Mouse (Mus musculus) CH12.LX (cell line): Measurements from ENCODE around the gene Ccdc57. TPM values are rescaled to one million over a fixed set of nuclear protein-coding genes. Genes with fewer than 3 reads are reported as not detected.

ENCODE experiments used
- DNase-seq: peaks from one replicate; pipeline ENCODE4 v3.0.0-alpha.2; 2013; ENCODE audit errors: extremely low read depth
- H3K27ac ChIP-seq: 2 replicates; pipeline ENCODE4 v1.5.1; 2012; ENCODE audit warnings: low read depth, mild to moderate bottlenecking, control low read depth, moderate library complexity; ENCODE audit not compliant: insufficient read depth
- H3K27me3 ChIP-seq: replicated peaks from 2 replicates; pipeline ENCODE3; 2012; ENCODE audit warnings: inconsistent platforms
- H3K36me3 ChIP-seq, 2 experiments: replicated peaks in 1 of 2; 2 replicates each; pipeline versions ENCODE3 to v1.6.1; 2012; ENCODE audit warnings: inconsistent platforms in 1 of 2, low read length in 1 of 2, mild to moderate bottlenecking in 1 of 2, mixed read lengths in 1 of 2, moderate library complexity in 1 of 2; ENCODE audit not compliant: control insufficient read depth in 1 of 2, insufficient read depth in 1 of 2
- H3K4me1 ChIP-seq, 2 experiments: 2 replicates each; pipeline ENCODE4 v1.6.1; 2012; ENCODE audit warnings: inconsistent platforms in 1 of 2, moderate library complexity in 1 of 2; ENCODE audit not compliant: insufficient read depth in 2 of 2, control insufficient read depth in 1 of 2
- H3K4me2 ChIP-seq: 2 replicates; pipeline ENCODE4 v1.6.1; 2012; ENCODE audit warnings: low read depth, mild to moderate bottlenecking, control low read depth; ENCODE audit not compliant: poor library complexity, insufficient read depth, severe bottlenecking
- H3K4me3 ChIP-seq, 3 experiments: fragments of 150-350 bp in 1 of 3; sonication (generic) in 1 of 3; replicated peaks in 1 of 3; 2 replicates each; pipeline versions ENCODE3 to v1.5.1; 2011 to 2012; ENCODE audit warnings: low read depth in 2 of 3, low read length in 2 of 3, mild to moderate bottlenecking in 2 of 3, moderate library complexity in 2 of 3, control low read depth in 1 of 3, improper control_type of control experiment in 1 of 3, inconsistent platforms in 1 of 3, mixed read lengths in 1 of 3; ENCODE audit not compliant: poor library complexity in 1 of 3
- H3K79me2 ChIP-seq: replicated peaks from 2 replicates; pipeline ENCODE4 v1.6.1; 2012; ENCODE audit warnings: mild to moderate bottlenecking, moderate library complexity; ENCODE audit not compliant: control insufficient read depth, poor library complexity, insufficient read depth, severe bottlenecking; ENCODE audit errors: extremely low read depth
- H3K9ac ChIP-seq: 2 replicates; pipeline ENCODE4 v1.6.1; 2012; ENCODE audit warnings: low read depth, mild to moderate bottlenecking, control low read depth, moderate library complexity; ENCODE audit not compliant: insufficient read depth
- H3K9me3 ChIP-seq: replicated peaks from 2 replicates; pipeline ENCODE3; 2012; ENCODE audit warnings: low read length, inconsistent platforms, mixed read lengths
- BHLHE40 ChIP-seq: IDR thresholded peaks from 2 replicates; pipeline ENCODE4 v1.6.1; 2011; ENCODE audit warnings: mild to moderate bottlenecking, low read depth, low read length, improper control_type of control experiment
- CHD2 ChIP-seq: IDR thresholded peaks from 2 replicates; pipeline ENCODE4 v1.6.1; 2011; ENCODE audit warnings: low read length, improper control_type of control experiment
- E2F4 ChIP-seq: IDR thresholded peaks from 2 replicates; pipeline ENCODE4 v1.6.1; 2011; ENCODE audit warnings: low read depth, low read length, improper control_type of control experiment; ENCODE audit not compliant: insufficient replicate concordance
- ETS1 ChIP-seq: conservative IDR thresholded peaks from 2 replicates; pipeline ENCODE4 v1.6.1; 2012; ENCODE audit warnings: low read depth, mild to moderate bottlenecking, inconsistent platforms, low read length, improper control_type of control experiment, moderate library complexity
- HCFC1 ChIP-seq: IDR thresholded peaks from 2 replicates; pipeline ENCODE4 v1.6.1; 2012; ENCODE audit warnings: low read depth, mild to moderate bottlenecking, inconsistent platforms, low read length, improper control_type of control experiment
- JUN ChIP-seq: IDR thresholded peaks from 2 replicates; pipeline ENCODE4 v1.6.1; 2011; ENCODE audit warnings: low read depth, mild to moderate bottlenecking, low read length, improper control_type of control experiment, moderate library complexity; ENCODE audit not compliant: insufficient read depth
- KAT2A ChIP-seq: IDR thresholded peaks from 2 replicates; pipeline ENCODE4 v1.6.1; 2012; ENCODE audit warnings: low read length, improper control_type of control experiment, inconsistent platforms; ENCODE audit not compliant: insufficient replicate concordance
- MAFK ChIP-seq: IDR thresholded peaks from 2 replicates; pipeline ENCODE4 v1.6.1; 2011; ENCODE audit warnings: low read length, improper control_type of control experiment; ENCODE audit not compliant: insufficient replicate concordance
- MAX ChIP-seq: IDR thresholded peaks from 2 replicates; pipeline ENCODE4 v1.6.1; 2011; ENCODE audit warnings: low read length, improper control_type of control experiment
- MAZ ChIP-seq: IDR thresholded peaks from 2 replicates; pipeline ENCODE4 v1.6.1; 2012; ENCODE audit warnings: low read depth, mild to moderate bottlenecking, inconsistent platforms, low read length, improper control_type of control experiment, moderate library complexity
- MEF2A ChIP-seq: IDR thresholded peaks from 2 replicates; pipeline ENCODE4 v1.6.1; 2014; ENCODE audit warnings: low read depth, mild to moderate bottlenecking, inconsistent platforms, low read length, improper control_type of control experiment, borderline replicate concordance
- MXI1 ChIP-seq: IDR thresholded peaks from 2 replicates; pipeline ENCODE4 v1.6.1; 2011; ENCODE audit warnings: mild to moderate bottlenecking, low read depth, low read length, improper control_type of control experiment
- MYC ChIP-seq: IDR thresholded peaks from 2 replicates; pipeline ENCODE4 v1.6.1; 2011; ENCODE audit warnings: low read depth, mild to moderate bottlenecking, improper control_type of control experiment, low read length
- NELFE ChIP-seq: IDR thresholded peaks from 2 replicates; pipeline ENCODE4 v1.6.1; 2011; ENCODE audit warnings: low read depth, low read length, improper control_type of control experiment
- POLR2A ChIP-seq: IDR thresholded peaks from 2 replicates; pipeline ENCODE4 v1.6.1; 2011; ENCODE audit warnings: low read depth, mild to moderate bottlenecking, improper control_type of control experiment, low read length
- POLR2AphosphoS2 ChIP-seq: IDR thresholded peaks from 2 replicates; pipeline ENCODE4 v1.6.1; 2011; ENCODE audit warnings: low read depth, low read length, improper control_type of control experiment
- TBP ChIP-seq: conservative IDR thresholded peaks from 2 replicates; pipeline ENCODE4 v1.6.1; 2011; ENCODE audit warnings: low read depth, low read length, improper control_type of control experiment
- USF1 ChIP-seq: IDR thresholded peaks from 2 replicates; pipeline ENCODE4 v1.6.1; 2014; ENCODE audit warnings: low read depth, mild to moderate bottlenecking, inconsistent platforms, low read length, improper control_type of control experiment
- ZC3H11A ChIP-seq: IDR thresholded peaks from 2 replicates; pipeline ENCODE4 v1.6.1; 2012; ENCODE audit warnings: low read depth, mild to moderate bottlenecking, inconsistent platforms, low read length, improper control_type of control experiment
- ZMIZ1 ChIP-seq: IDR thresholded peaks from 2 replicates; pipeline ENCODE4 v1.6.1; 2012; ENCODE audit warnings: low read depth, mild to moderate bottlenecking, inconsistent platforms, low read length, improper control_type of control experiment
- ZNF384 ChIP-seq: IDR thresholded peaks from 2 replicates; pipeline ENCODE4 v1.6.1; 2012; ENCODE audit warnings: low read depth, low read length, improper control_type of control experiment, inconsistent platforms
- dilution Hi-C: fragments of 300-500 bp; cut with MboI; formaldehyde crosslinking; loops from 2 replicates; pipeline ENCODE4 v1.14.3; 2020; ENCODE audit warnings: low sequenced_read_pairs; ENCODE audit not compliant: extremely low pct_unique_long_range_greater_than_20kb, extremely low pct_ligation_motif_present
- in situ Hi-C: fragments of 300-500 bp; cut with MboI; formaldehyde crosslinking; loops from 3 replicates; pipeline ENCODE4 v1.14.3; 2019; ENCODE audit warnings: low sequenced_read_pairs, low pct_ligation_motif_present, low pct_unique_long_range_greater_than_20kb, mixed read lengths
- polyA plus RNA-seq: library from polyadenylated mRNA; unstranded; fragments of >175 nt; gene quantifications from 2 replicates; pipeline ENCODE4 v1.2.1, GENCODE M21; 2012; ENCODE audit warnings: low read depth; ENCODE audit not compliant: insufficient read length
- total RNA-seq, 2 experiments: library from RNA; depleted of rRNA; stranded (reverse); fragments of 300-350 nt in 1 of 2; fragments of >200 nt in 1 of 2; gene quantifications; 2 replicates each; pipeline ENCODE4 v1.2.3; 2012 to 2014

The Ccdc57 gene
- total and polyA plus RNA-seq, 3 experiments, result 2.3 to 6.0 (median 5.4) TPM

DNA sequence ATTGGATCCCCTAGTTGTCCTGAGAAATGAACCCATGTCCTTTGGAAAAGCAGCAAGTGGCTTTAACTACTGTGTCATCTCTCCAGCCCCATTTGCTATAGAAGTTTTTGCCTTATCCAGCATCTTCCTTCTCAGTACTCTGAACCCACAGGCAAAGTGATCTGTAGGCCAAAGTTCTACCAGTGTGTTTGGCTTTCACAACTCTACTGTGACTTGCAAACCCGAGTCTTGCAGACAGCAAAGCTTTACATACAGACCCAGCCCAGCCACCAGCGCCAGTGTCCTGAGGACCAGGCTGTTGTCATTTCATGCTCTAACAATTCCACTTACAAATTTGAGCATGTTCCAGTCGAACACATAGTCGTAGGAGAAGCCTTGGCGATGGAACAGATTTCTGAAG is 38.6 kb upstream of the Ccdc57 start:
- dilution Hi-C loops, result no loop called here
- no peak for DNase-seq
- Histone ChIP-seq H3K9me3 (no peaks in the 10 kb centered on the region), H3K36me3 (peaks cover 91 to 100% of the 10 kb centered on the region in 2 experiments), H3K9ac (no peak overlapping the region), H3K4me3 (no peak overlapping the region), H3K79me2 (peaks cover 28% of the 10 kb centered on the region), H3K27me3 (no peaks in the 10 kb centered on the region), H3K27ac (no peak overlapping the region), H3K4me2 (no peak overlapping the region), H3K4me1 (no peaks in the 10 kb centered on the region)
- in situ Hi-C loops, result no loop called here
- TF ChIP-seq MEF2A (no peak), POLR2AphosphoS2 (no peak), MYC (no peak), ZC3H11A (no peak), BHLHE40 (no peak), CHD2 (no peak), USF1 (no peak), HCFC1 (no peak), POLR2A (no peak), ZNF384 (no peak), MAZ (no peak), MAX (no peak)

DNA sequence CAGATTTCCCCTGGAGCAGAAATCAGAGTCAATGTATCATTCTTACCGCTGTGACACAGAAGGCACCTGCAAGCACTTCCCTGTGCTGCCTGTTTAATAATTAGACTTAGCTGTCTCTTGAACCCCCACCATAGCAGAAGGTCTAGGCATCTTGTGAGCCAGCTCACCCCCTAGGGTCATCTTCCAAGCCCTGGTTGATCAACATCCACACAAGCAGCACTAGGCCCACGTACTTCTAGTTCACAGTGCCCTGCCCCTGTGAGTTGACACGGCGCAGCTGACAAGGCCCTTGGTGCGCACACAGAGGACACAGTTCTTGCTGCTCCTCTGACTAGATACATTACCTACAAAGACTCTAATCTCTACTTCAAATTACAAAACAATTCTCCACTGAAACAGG is 37.1 kb upstream of the Ccdc57 start:
- no peak overlapping the region for H3K4me3 ChIP-seq
- no peaks in the 10 kb centered on the region for H3K9me3 ChIP-seq
- no peak overlapping the region for H3K9ac ChIP-seq
- in situ Hi-C loops, result no loop called here
- no peaks in the 10 kb centered on the region for H3K27me3 ChIP-seq
- peaks cover 92 to 100% of the 10 kb centered on the region in 2 experiments for H3K36me3 ChIP-seq
- no peak overlapping the region for H3K4me2 ChIP-seq
- DNase-seq, result no peak
- dilution Hi-C loops, result no loop called here
- no peaks in the 10 kb centered on the region for H3K4me1 ChIP-seq
- TF ChIP-seq ZMIZ1 (no peak), ETS1 (no peak), TBP (no peak), USF1 (no peak), ZNF384 (no peak), MAFK (no peak), MXI1 (no peak), E2F4 (no peak), JUN (no peak), NELFE (no peak), MYC (no peak), KAT2A (no peak)
- TF ChIP-seq, all 38 proteins: peak for 0
- H3K79me2 ChIP-seq, result peaks cover 15% of the 10 kb centered on the region; the same call in 1 of the 2 replicates
- no peak overlapping the region for H3K27ac ChIP-seq
